Mouse (Mus musculus) embryonic facial prominence, embryonic 10.5 days (tissue): ENCODE results near the gene Tbc1d7. TPM values are rescaled to one million over a fixed set of nuclear protein-coding genes. Genes with fewer than 3 reads are reported as not detected.

ENCODE experiments used
- DNase-seq: peaks from one replicate; pipeline ENCODE4 v3.0.0-alpha.2; 2017; ENCODE audit warnings: low spot score
- H3K27ac ChIP-seq: fragments of 300-500 bp; sonication (generic); replicated peaks from 2 replicates; pipeline ENCODE4 v1.5.1; 2016; ENCODE audit warnings: mild to moderate bottlenecking
- H3K27me3 ChIP-seq: fragments of 300-500 bp; sonication (generic); replicated peaks from 2 replicates; pipeline ENCODE4 v1.6.1; 2016; ENCODE audit warnings: low read depth, mild to moderate bottlenecking; ENCODE audit not compliant: poor library complexity, severe bottlenecking
- H3K36me3 ChIP-seq: fragments of 300-500 bp; sonication (generic); replicated peaks from 2 replicates; pipeline ENCODE4 v1.6.1; 2016; ENCODE audit warnings: mild to moderate bottlenecking, moderate library complexity
- H3K4me1 ChIP-seq: fragments of 300-500 bp; sonication (generic); 2 replicates; pipeline ENCODE4 v1.6.1; 2016
- H3K4me3 ChIP-seq: fragments of 300-500 bp; sonication (generic); 2 replicates; pipeline ENCODE4 v1.5.1; 2016; ENCODE audit warnings: mild to moderate bottlenecking, moderate library complexity
- H3K9me3 ChIP-seq: fragments of 300-500 bp; sonication (generic); 2 replicates; pipeline ENCODE4 v1.6.1; 2016; ENCODE audit warnings: mild to moderate bottlenecking
- WGBS: fragments of 180-500 bp; shearing (Covaris S2); methylation state at CpG from one replicate; pipeline ENCODE4 v1.1.7; 2016; 5-methylcytosine and 5-hydroxymethylcytosine counted together
- polyA plus RNA-seq: library from polyadenylated mRNA; unstranded; fragments of >200 nt; fragmentation: Nextera tagmentation; extraction: Ambion mirVana; gene quantifications from 2 replicates; pipeline ENCODE4 v1.2.1, GENCODE M21; 2016

The Tbc1d7 gene
- polyA plus RNA-seq, 1 experiment from 2014 or later = 64.8 TPM

- WGBS = 42% methylated on average over 17 of the region's 17 CpGs
- peak; percentile 38 for DNase-seq
- H3K27ac ChIP-seq = peak overlapping the region; percentile 73
- H3K36me3 ChIP-seq = no peaks in the 10 kb centered on the region
- H3K4me1 ChIP-seq = peaks cover 39% of the 10 kb centered on the region
- H3K9me3 ChIP-seq = no peaks in the 10 kb centered on the region
- H3K4me3 ChIP-seq = peak overlapping the region; percentile 34; the same call in 1 of the 2 replicates
- H3K27me3 ChIP-seq = no peaks in the 10 kb centered on the region; the same call in 1 of the 2 replicates
Measured at GRCm38 (mm10) chr13:43123895-43124682, 47.2 kb downstream of the Tbc1d7 start.

- DNase-seq = peak; percentile 53
- H3K27me3 ChIP-seq = no peaks in the 10 kb centered on the region; the same call in 1 of the 2 replicates
- peak overlapping the region; percentile 34 for H3K4me3 ChIP-seq
- peak overlapping the region; percentile 73 for H3K27ac ChIP-seq
- H3K36me3 ChIP-seq = no peaks in the 10 kb centered on the region
- WGBS = 35% methylated on average over 16 of the region's 16 CpGs
- no peaks in the 10 kb centered on the region for H3K9me3 ChIP-seq
- H3K4me1 ChIP-seq = peaks cover 39% of the 10 kb centered on the region
Measured at GRCm38 (mm10) chr13:43122306-43123070, 48.8 kb downstream of the Tbc1d7 start.

GRCm38 (mm10) chr13:43113141-43113540 is 58.2 kb downstream of the Tbc1d7 start:
- Histone ChIP-seq H3K27ac (no peak overlapping the region), H3K36me3 (no peaks in the 10 kb centered on the region), H3K4me1 (peaks cover 8% of the 10 kb centered on the region; the same call in 1 of the 2 replicates), H3K4me3 (no peak overlapping the region), H3K9me3 (peaks cover 5% of the 10 kb centered on the region; the same call in 1 of the 2 replicates), H3K27me3 (no peaks in the 10 kb centered on the region)
- 91% methylated on average over 3 of the region's 3 CpGs for WGBS
- no peak for DNase-seq

GRCm38 (mm10) chr13:43112707-43113106 is 58.6 kb downstream of the Tbc1d7 start:
- no peaks in the 10 kb centered on the region for H3K27me3 ChIP-seq
- H3K9me3 ChIP-seq = peaks cover 5% of the 10 kb centered on the region; the same call in 1 of the 2 replicates
- WGBS = 84% methylated on average over 3 of the region's 3 CpGs
- no peak overlapping the region for H3K27ac ChIP-seq
- no peak overlapping the region for H3K4me3 ChIP-seq
- DNase-seq = no peak
- no peaks in the 10 kb centered on the region for H3K36me3 ChIP-seq
- H3K4me1 ChIP-seq = peaks cover 8% of the 10 kb centered on the region; the same call in 1 of the 2 replicates

- 74% methylated on average over 7 of the region's 7 CpGs for WGBS
- H3K4me1 ChIP-seq = peaks cover 8% of the 10 kb centered on the region; the same call in 1 of the 2 replicates
- peaks cover 5% of the 10 kb centered on the region; the same call in 1 of the 2 replicates for H3K9me3 ChIP-seq
- no peaks in the 10 kb centered on the region for H3K36me3 ChIP-seq
- no peaks in the 10 kb centered on the region for H3K27me3 ChIP-seq
- H3K4me3 ChIP-seq = no peak overlapping the region
- DNase-seq = no peak
- no peak overlapping the region for H3K27ac ChIP-seq
Measured at GRCm38 (mm10) chr13:43112280-43112679, 59.0 kb downstream of the Tbc1d7 start.

- WGBS = 96% methylated on average over 9 of the region's 9 CpGs
- Histone ChIP-seq H3K9me3 (peaks cover 5% of the 10 kb centered on the region), H3K27me3 (no peaks in the 10 kb centered on the region), H3K4me3 (no peak overlapping the region), H3K27ac (no peak overlapping the region), H3K4me1 (peaks cover 6% of the 10 kb centered on the region), H3K36me3 (no peaks in the 10 kb centered on the region)
- DNase-seq = no peak
Measured at GRCm38 (mm10) chr13:43104496-43104895, 66.8 kb downstream of the Tbc1d7 start.

GRCm38 (mm10) chr13:43102943-43103342 is 68.4 kb downstream of the Tbc1d7 start:
- Histone ChIP-seq H3K4me3 (no peak overlapping the region), H3K27me3 (no peaks in the 10 kb centered on the region), H3K27ac (no peak overlapping the region), H3K9me3 (peaks cover 5% of the 10 kb centered on the region), H3K4me1 (peaks cover 6% of the 10 kb centered on the region), H3K36me3 (no peaks in the 10 kb centered on the region)
- DNase-seq = no peak
- 69% methylated on average over 7 of the region's 7 CpGs for WGBS

Other genes starting within 250 kb of the Tbc1d7 start
- gene Gfod1, start 132.7 kb upstream of the Tbc1d7 start, polyA plus RNA-seq = 0.10 and 0.40 TPM in 2 replicates
- 31.4 and 32.1 TPM in 2 replicates for gene Sirt5, start 194.0 kb upstream of the Tbc1d7 start, polyA plus RNA-seq
- 126 and 129 TPM in 2 replicates for gene Nol7, start 226.9 kb upstream of the Tbc1d7 start, polyA plus RNA-seq